Mouse (Mus musculus) heart, embryonic 14.5 days (tissue): Measurements from ENCODE around the gene Otud7a. TPM values are rescaled to one million over a fixed set of nuclear protein-coding genes. Genes with fewer than 3 reads are reported as not detected.

Experiments used
- ATAC-seq: fragments of 200-750 bp; cut with Nextera tagmentation; 2 replicates; pipeline ENCODE4 v1.8.0; 2017; ENCODE audit warnings: low read depth, moderate TSS enrichment; ENCODE audit not compliant: insufficient number of reproducible peaks, insufficient read depth, low FRiP score
- H3K27ac ChIP-seq, 2 experiments: fragments of 200-500 bp in 1 of 2; fragments of 300-500 bp in 1 of 2; sonication (generic) in 1 of 2; replicated peaks in 1 of 2; 2 replicates each; pipeline ENCODE4 v1.5.1; 2012 to 2014; ENCODE audit warnings: low read depth in 2 of 2, low read length in 2 of 2, control low read depth in 1 of 2, mild to moderate bottlenecking in 1 of 2, mixed read lengths in 1 of 2; ENCODE audit not compliant: control insufficient read depth in 1 of 2, insufficient read depth in 1 of 2
- H3K27me3 ChIP-seq: fragments of 300-500 bp; sonication (generic); 2 replicates; pipeline ENCODE4 v1.6.1; 2014; ENCODE audit warnings: mild to moderate bottlenecking, low read length, control low read depth; ENCODE audit not compliant: control insufficient read depth, insufficient read depth
- H3K36me3 ChIP-seq: fragments of 300-500 bp; sonication (generic); 2 replicates; pipeline ENCODE4 v1.6.1; 2014; ENCODE audit warnings: mild to moderate bottlenecking, control low read depth, low read length, mixed read lengths; ENCODE audit not compliant: control insufficient read depth, insufficient read depth
- H3K4me1 ChIP-seq, 2 experiments: fragments of 200-500 bp in 1 of 2; fragments of 300-500 bp in 1 of 2; sonication (generic) in 1 of 2; 2 replicates each; pipeline ENCODE4 v1.6.1; 2012 to 2014; ENCODE audit warnings: low read length in 2 of 2, control low read depth in 1 of 2, mixed read lengths in 1 of 2; ENCODE audit not compliant: control insufficient read depth in 2 of 2, insufficient read depth in 2 of 2
- H3K4me2 ChIP-seq: fragments of 300-500 bp; sonication (generic); 2 replicates; pipeline ENCODE4 v1.6.1; 2014; ENCODE audit warnings: mild to moderate bottlenecking, low read length
- H3K4me3 ChIP-seq, 2 experiments: fragments of 200-500 bp in 1 of 2; fragments of 300-500 bp in 1 of 2; sonication (generic) in 1 of 2; 2 replicates each; pipeline ENCODE4 v1.5.1; 2012 to 2014; ENCODE audit warnings: low read length in 2 of 2, mild to moderate bottlenecking in 2 of 2, control low read depth in 1 of 2, low read depth in 1 of 2, moderate library complexity in 1 of 2; ENCODE audit not compliant: control insufficient read depth in 1 of 2, insufficient read depth in 1 of 2
- H3K9ac ChIP-seq: fragments of 300-500 bp; sonication (generic); 2 replicates; pipeline ENCODE4 v1.6.1; 2014; ENCODE audit warnings: mild to moderate bottlenecking, low read length
- H3K9me3 ChIP-seq: fragments of 300-500 bp; sonication (generic); 2 replicates; pipeline ENCODE4 v1.6.1; 2016; ENCODE audit warnings: low read length, control low read depth; ENCODE audit not compliant: control insufficient read depth
- WGBS: fragments of 180-500 bp; shearing (Covaris S2); extraction: QIAGEN DNeasy Blood & Tissue Kit; methylation state at CpG from one replicate; pipeline ENCODE4 v1.1.7; 2014; 5-methylcytosine and 5-hydroxymethylcytosine counted together
- polyA plus RNA-seq: library from polyadenylated mRNA; unstranded; fragments of >200 nt; fragmentation: Nextera tagmentation; extraction: Ambion mirVana; gene quantifications from 2 replicates; pipeline ENCODE4 v1.2.1, GENCODE M21; 2014

Otud7a gene
- polyA plus RNA-seq = 0.07 and 0.22 TPM in 2 replicates

- peak within 1 kb of the TSS; percentile 50 to 51 for H3K4me3 ChIP-seq
- peak within 1 kb of the TSS; percentile 91 for H3K4me2 ChIP-seq
- WGBS = under 1% methylated on average over 100 of the region's 123 CpGs
- no peaks in the 10 kb centered on the region for H3K9me3 ChIP-seq
- peaks cover 36% of the 10 kb centered on the region for H3K27me3 ChIP-seq
- H3K9ac ChIP-seq = peak within 1 kb of the TSS; percentile 34; the same call in 1 of the 2 replicates
- no peaks in the 10 kb centered on the region for H3K36me3 ChIP-seq
- H3K27ac ChIP-seq = no peak within 1 kb of the TSS
- H3K4me1 ChIP-seq = peaks cover 0 to 4% of the 10 kb centered on the region in 2 experiments; a peak in 1 of 4 replicates
- peak; percentile 61 for ATAC-seq
Observed at GRCm38 (mm10) chr7:63444484-63445345, at the start of gene Otud7a. Gene Otud7a, plus strand, starts transcription at chr7:63444751.

- no peaks in the 10 kb centered on the region for H3K27me3 ChIP-seq
- no peak overlapping the region for H3K27ac ChIP-seq
- no peak for ATAC-seq
- H3K36me3 ChIP-seq = no peaks in the 10 kb centered on the region
- no peak overlapping the region for H3K9ac ChIP-seq
- H3K4me1 ChIP-seq = no peaks in the 10 kb centered on the region
- H3K9me3 ChIP-seq = no peaks in the 10 kb centered on the region
- H3K4me3 ChIP-seq = no peak overlapping the region
- no peak overlapping the region for H3K4me2 ChIP-seq
Observed at GRCm38 (mm10) chr7:63405988-63406387, 38.6 kb upstream of the Otud7a start.

GRCm38 (mm10) chr7:63445346-63445700 is 772 bp downstream of the Otud7a start:
- ATAC-seq = no peak
- no peaks in the 10 kb centered on the region for H3K36me3 ChIP-seq
- peak overlapping the region; percentile 50 to 51; a peak in 3 of 4 replicates for H3K4me3 ChIP-seq
- peaks cover 36% of the 10 kb centered on the region for H3K27me3 ChIP-seq
- no peaks in the 10 kb centered on the region for H3K9me3 ChIP-seq
- no peak overlapping the region for H3K27ac ChIP-seq
- H3K4me1 ChIP-seq = peaks cover 0 to 4% of the 10 kb centered on the region in 2 experiments; a peak in 1 of 4 replicates
- WGBS = 23% methylated on average over 10 of the region's 10 CpGs
- peak overlapping the region; percentile 91 for H3K4me2 ChIP-seq
- no peak overlapping the region for H3K9ac ChIP-seq

- 25% methylated on average over 1 of the region's 1 CpGs for WGBS
- peaks cover 36% of the 10 kb centered on the region for H3K27me3 ChIP-seq
- no peak overlapping the region for H3K4me2 ChIP-seq
- peaks cover 0 to 4% of the 10 kb centered on the region in 2 experiments; a peak in 1 of 4 replicates for H3K4me1 ChIP-seq
- H3K4me3 ChIP-seq = no peak overlapping the region
- no peak overlapping the region for H3K9ac ChIP-seq
- no peaks in the 10 kb centered on the region for H3K9me3 ChIP-seq
- no peaks in the 10 kb centered on the region for H3K36me3 ChIP-seq
- H3K27ac ChIP-seq = no peak overlapping the region
- no peak for ATAC-seq
Observed at GRCm38 (mm10) chr7:63446951-63447350, 2.4 kb downstream of the Otud7a start.

- Histone ChIP-seq H3K4me2 (no peak overlapping the region), H3K4me3 (no peak overlapping the region), H3K27me3 (no peaks in the 10 kb centered on the region), H3K4me1 (no peaks in the 10 kb centered on the region), H3K9me3 (no peaks in the 10 kb centered on the region), H3K36me3 (no peaks in the 10 kb centered on the region), H3K27ac (no peak overlapping the region), H3K9ac (no peak overlapping the region)
- ATAC-seq = no peak
- WGBS = 69% methylated on average over 3 of the region's 3 CpGs
Observed at GRCm38 (mm10) chr7:63455228-63455627, 10.7 kb downstream of the Otud7a start.

GRCm38 (mm10) chr7:63462234-63462633 is 17.7 kb downstream of the Otud7a start:
- H3K9ac ChIP-seq = no peak overlapping the region
- no peak for ATAC-seq
- H3K4me1 ChIP-seq = no peaks in the 10 kb centered on the region
- no peaks in the 10 kb centered on the region for H3K27me3 ChIP-seq
- H3K36me3 ChIP-seq = no peaks in the 10 kb centered on the region
- H3K9me3 ChIP-seq = no peaks in the 10 kb centered on the region
- WGBS = 62% methylated on average over 2 of the region's 2 CpGs
- H3K27ac ChIP-seq = no peak overlapping the region
- no peak overlapping the region for H3K4me3 ChIP-seq
- no peak overlapping the region for H3K4me2 ChIP-seq

GRCm38 (mm10) chr7:63462684-63463083 is 18.1 kb downstream of the Otud7a start:
- no peaks in the 10 kb centered on the region for H3K36me3 ChIP-seq
- WGBS = 77% methylated on average over 2 of the region's 2 CpGs
- no peak overlapping the region for H3K27ac ChIP-seq
- H3K9ac ChIP-seq = no peak overlapping the region
- H3K9me3 ChIP-seq = no peaks in the 10 kb centered on the region
- no peaks in the 10 kb centered on the region for H3K27me3 ChIP-seq
- no peak for ATAC-seq
- no peaks in the 10 kb centered on the region for H3K4me1 ChIP-seq
- no peak overlapping the region for H3K4me2 ChIP-seq
- no peak overlapping the region for H3K4me3 ChIP-seq
